Mouse (Mus musculus) ZHBTc4 (cell line): Measurements from ENCODE around the gene Plpp2.
A peak's percentile ranks its signal among the peaks of the same experiment; 100 is the strongest.

Source experiments
- DNase-seq: peaks from one replicate; pipeline ENCODE4 v3.0.0-alpha.2; 2011; ENCODE audit warnings: low read depth, low spot score

The Plpp2 gene

DNA sequence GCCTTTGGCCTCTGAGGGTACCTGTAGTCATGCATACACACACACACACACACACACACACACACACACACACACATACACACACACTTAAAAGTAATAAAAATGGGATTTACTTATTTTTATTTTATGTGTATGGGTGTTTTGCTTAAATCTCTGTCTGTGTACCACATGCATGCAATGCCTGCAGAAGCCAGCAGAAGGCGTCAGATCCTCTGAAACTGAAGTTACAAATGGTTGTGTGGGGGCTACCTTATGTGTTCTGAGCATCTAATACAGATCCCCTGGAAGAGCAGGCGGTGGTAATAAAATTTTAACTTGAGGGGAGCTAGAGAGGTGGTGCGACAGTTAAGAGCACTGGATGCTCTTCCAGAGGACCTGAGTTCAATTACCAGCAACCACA, 5.5 kb downstream of the Plpp2 start:
- peak; percentile 32 for DNase-seq

GRCm38 (mm10) chr10:79527453-79527845, 6.1 kb downstream of the Plpp2 start:
- DNase-seq, result no peak

DNA sequence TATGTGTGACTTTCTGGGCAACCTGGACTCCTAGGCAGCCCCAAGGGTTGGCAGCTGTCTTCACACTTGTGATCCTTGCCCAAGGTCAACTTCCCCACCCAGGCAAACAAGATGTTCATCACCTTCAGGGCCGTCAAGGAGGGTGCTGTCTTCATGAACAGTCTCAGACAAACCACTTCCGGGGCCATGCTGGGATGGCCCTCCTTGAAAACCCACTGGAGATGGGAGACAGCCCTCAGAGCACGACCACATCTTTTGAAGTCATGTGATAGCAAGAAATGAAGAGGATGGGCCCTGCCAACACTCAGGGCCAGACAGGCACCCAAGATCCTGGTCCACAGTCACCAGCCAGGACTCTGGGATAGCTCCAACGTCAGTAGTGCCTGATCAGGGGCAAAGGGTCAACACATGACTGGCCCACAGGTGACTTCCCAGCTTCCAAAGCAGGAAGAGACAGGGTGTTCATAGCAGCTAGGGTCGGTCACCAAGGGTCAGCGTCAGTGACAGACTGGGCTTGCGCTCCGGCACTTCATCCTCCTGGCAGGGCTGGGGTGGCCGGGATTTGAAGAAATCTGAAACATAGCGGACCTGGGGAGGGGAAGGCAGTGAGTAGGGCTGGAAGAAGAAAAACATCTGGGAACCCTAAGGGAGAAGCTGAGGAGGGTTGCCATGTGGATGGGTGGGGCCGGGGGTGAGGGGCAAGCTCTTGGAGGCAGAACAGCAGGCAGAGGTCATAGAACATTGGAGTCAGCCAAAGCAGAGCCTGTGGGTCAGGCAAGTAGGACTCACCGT, 6.7 kb downstream of the Plpp2 start:
- no peak for DNase-seq

DNA sequence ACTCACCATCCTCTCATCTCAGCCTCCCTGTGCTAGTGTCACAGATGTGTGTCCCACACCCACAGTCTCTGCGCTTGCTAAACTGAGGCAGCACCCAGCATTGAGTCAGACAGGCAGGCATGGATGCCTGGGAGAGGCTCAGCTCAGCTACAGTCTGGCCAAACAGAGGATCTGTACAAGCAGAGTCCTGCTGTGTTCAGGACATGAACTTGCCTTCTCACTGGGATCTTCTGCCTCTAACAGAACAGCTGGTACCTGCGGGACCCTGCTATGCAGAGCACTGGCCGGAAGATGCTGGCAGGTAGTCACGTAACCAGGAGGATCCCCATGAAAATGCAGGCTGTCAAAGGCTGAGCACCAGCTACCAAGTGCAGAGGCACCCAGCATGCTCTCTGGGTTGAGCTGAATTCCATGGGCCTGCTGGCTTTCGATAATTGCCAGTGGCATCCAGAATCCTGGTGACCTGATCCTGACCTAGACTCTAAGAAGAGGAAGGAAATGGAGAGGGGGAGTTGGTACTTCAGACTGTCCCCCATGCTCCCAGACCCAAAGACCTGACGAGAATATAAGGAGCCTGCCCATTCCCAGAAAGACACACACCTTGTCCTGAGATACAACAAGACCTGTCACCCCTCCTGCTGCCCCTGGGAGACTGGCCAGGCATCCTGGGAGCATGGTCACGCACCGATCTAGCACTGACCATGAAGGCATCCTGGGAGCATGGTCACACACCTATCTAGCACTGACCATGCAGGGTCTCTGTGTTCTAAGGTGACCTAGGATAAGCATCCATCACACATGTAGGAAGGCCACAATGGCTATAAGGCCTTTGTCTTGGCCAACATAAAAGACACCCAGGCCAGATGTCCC, 7.9 kb downstream of the Plpp2 start:
- DNase-seq, result no peak

- DNase-seq, result no peak
These were observed 9.2 kb downstream of the Plpp2 start for GRCm38 (mm10) chr10:79524433-79524832.

DNA sequence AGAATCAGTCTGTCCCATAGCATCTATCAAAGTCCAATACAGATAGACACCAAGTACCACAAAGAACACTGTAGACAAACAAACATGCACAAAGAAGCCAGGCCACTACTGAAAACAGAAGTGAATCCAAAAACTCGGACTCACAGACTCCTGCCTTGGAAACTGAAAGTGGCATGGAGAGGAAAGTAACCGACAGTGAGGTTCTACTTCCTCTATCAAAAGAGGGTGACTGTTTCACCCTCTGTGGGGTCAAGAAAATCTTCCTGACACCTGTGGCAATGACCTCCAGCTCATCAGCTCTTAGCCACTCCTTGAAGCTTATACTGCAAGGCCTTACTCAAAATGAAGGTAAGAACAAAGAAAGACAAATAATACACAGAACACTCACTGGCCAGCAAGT, 26.9 kb downstream of the Plpp2 start:
- DNase-seq, result no peak

DNA sequence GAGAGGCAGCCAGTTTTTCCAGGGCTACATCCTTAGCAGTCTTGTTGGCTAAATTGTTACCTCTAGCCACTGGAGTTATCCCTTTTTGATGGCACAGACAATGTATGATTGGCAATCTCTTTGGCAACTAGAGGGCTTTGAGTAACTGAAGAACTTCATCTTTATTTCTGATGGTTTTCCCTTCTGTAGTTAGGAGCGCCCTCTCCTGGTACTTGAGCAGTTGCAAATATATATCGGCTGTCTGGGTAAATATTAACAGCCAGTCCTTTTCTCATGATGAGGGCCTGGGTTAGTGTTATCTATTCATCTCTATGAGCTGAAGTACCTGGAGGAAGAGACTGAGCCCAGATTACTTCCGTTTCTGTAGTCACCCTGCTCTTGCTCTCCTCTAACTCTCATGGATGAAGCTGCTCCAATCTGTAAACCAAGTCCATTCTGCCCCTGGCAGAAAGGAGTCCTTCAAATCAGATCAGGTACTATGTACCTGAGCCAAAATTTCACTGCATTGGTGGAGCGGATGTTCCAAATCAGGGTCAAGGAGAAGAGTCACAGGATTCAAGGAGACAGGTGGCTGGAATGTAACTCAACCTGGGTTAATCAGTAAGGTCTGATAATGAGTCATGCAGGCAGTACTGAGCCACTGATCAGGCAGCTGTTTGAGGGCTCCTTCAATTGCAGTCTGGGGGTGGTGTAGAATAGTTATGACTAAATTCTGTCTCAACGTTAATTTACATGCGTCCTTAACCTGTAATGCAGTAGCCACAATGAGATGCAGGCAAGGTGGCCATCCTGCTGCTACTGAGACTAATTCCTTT, 30.6 kb downstream of the Plpp2 start:
- DNase-seq, result peak; percentile 31

- DNase-seq, result peak; percentile 77
These were observed 36.8 kb downstream of the Plpp2 start for GRCm38 (mm10) chr10:79496701-79497288.

DNA sequence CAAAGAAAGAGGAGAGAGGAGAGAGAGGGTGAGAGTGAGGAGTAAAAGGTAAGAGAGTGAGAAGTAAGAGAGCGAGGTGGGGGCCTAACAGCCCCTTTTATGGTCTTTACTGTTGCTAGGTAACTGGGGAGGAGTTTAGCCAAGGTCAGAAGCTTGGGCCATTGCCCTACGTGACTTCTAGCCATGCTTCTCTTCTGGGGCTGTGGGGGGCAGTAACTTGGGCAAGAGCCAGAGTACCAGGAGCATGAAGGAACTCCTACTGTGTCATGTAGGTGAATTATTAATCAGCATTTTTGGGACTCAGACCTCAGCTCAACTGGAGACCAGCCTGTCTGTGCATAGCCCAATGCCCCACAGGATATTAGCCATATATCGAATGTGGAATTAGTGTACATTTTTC, 37.7 kb downstream of the Plpp2 start:
- no peak for DNase-seq
